Mouse (Mus musculus) kidney, postnatal 25 days (tissue): Measurements from ENCODE around the gene Scml4.

Experiments
- DNase-seq, 2 experiments: peaks; one replicate each; pipeline ENCODE4 v3.0.0; 2021; ENCODE audit warnings: mixed read lengths in 2 of 2

The Scml4 gene

GRCm38 (mm10) chr10:42951078-42952045 lies 91.2 kb downstream of the Scml4 start:
- no peak for DNase-seq

GRCm38 (mm10) chr10:42952046-42952420 lies 91.9 kb downstream of the Scml4 start:
- DNase-seq = peak; percentile 63 to 70

GRCm38 (mm10) chr10:42953601-42954000 lies 93.4 kb downstream of the Scml4 start:
- DNase-seq = no peak

GRCm38 (mm10) chr10:42955205-42955604 lies 95.0 kb downstream of the Scml4 start:
- no peak for DNase-seq

- peak; percentile 62 to 81 for DNase-seq
Observed at GRCm38 (mm10) chr10:42957881-42958651, 97.9 kb downstream of the Scml4 start.

GRCm38 (mm10) chr10:42958686-42959085 lies 98.5 kb downstream of the Scml4 start:
- no peak for DNase-seq

GRCm38 (mm10) chr10:42961771-42962170 lies 101.6 kb downstream of the Scml4 start:
- DNase-seq = no peak

- DNase-seq = no peak
Observed at GRCm38 (mm10) chr10:42962181-42962601, 102.0 kb downstream of the Scml4 start.

GRCm38 (mm10) chr10:42962655-42963054 lies 102.5 kb downstream of the Scml4 start:
- DNase-seq = peak; percentile 13 to 52

GRCm38 (mm10) chr10:42963061-42963460 lies 102.9 kb downstream of the Scml4 start:
- DNase-seq = no peak

- no peak for DNase-seq
Observed at GRCm38 (mm10) chr10:42968332-42968731, 108.2 kb downstream of the Scml4 start.

GRCm38 (mm10) chr10:42972504-42973172 lies 112.5 kb downstream of the Scml4 start:
- DNase-seq = peak; percentile 80 to 82

GRCm38 (mm10) chr10:42973537-42973936 lies 113.4 kb downstream of the Scml4 start:
- DNase-seq = no peak

GRCm38 (mm10) chr10:42976577-42976976 lies 116.4 kb downstream of the Scml4 start:
- no peak for DNase-seq

GRCm38 (mm10) chr10:42978346-42978745 lies 118.2 kb downstream of the Scml4 start:
- no peak for DNase-seq

GRCm38 (mm10) chr10:42980999-42981757 lies 121.0 kb downstream of the Scml4 start:
- no peak for DNase-seq

- no peak for DNase-seq
Observed at GRCm38 (mm10) chr10:42984886-42985285, 124.7 kb downstream of the Scml4 start.

GRCm38 (mm10) chr10:42987594-42988052 lies 127.5 kb downstream of the Scml4 start:
- DNase-seq = peak; percentile 56 to 69

- DNase-seq = no peak
Observed at GRCm38 (mm10) chr10:42988627-42989026, 128.5 kb downstream of the Scml4 start.

- peak in 1 of 2 experiments; percentile 72 for DNase-seq
Observed at GRCm38 (mm10) chr10:42989910-42990309, 129.7 kb downstream of the Scml4 start.

GRCm38 (mm10) chr10:42991018-42991417 lies 130.8 kb downstream of the Scml4 start:
- no peak for DNase-seq

GRCm38 (mm10) chr10:42994331-42994782 lies 134.2 kb downstream of the Scml4 start:
- DNase-seq = peak; percentile 46 to 83
